25 mouse cellular contexts compared by ENCODE assay signal in the genomic region with DNA sequence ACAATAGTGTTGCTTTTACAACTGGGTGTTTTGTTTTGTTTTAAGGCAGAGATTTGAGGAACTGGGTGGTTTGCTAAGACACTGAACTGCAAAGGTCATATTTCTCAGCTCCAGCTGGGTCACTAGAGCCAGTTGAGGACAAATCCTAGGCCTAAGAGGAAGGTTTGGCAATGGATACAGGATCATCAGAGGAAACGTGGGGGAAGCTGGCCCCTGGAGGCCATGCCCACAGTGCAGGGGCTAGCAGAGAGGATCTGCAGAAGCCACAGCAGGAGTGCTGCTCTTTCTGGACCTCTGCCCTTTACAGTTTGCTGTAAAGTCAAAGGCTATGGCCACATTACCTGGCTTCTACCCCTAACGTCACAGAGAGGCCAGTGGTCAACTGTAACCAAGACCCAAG.
DNase-seq lines count a peak whose midpoint lies in the region; ATAC-seq lines count a peak whose summit lies in the region.
"Had no signal": no experiment of that assay in that cellular context is flagged by ENCODE, and none has a peak within 500 bp of the region (broad histone marks: within the 10 kb centered on the region; RNA-seq: fewer than 3 reads in every experiment).

No protein-coding gene starts in this region.

- peak; percentile 60; the same call in 1 of the 2 replicates for ATAC-seq in monocyte, adult 5-6 weeks (replicated peaks; ENCODE audit: insufficient number of reproducible peaks, low FRiP score, low TSS enrichment, poor library complexity, severe bottlenecking)
- ATAC-seq: activated CD4-positive, CD25-positive, alpha-beta regulatory T cell, adult 4 months; forebrain, embryonic 15.5 days; intestine, postnatal 0 days had no signal

- H3K36me3 ChIP-seq in embryonic facial prominence, embryonic 10.5 days (replicated peaks), result no peaks in the 10 kb centered on the region
- H3K36me3 ChIP-seq in midbrain, embryonic 10.5 days, result no peaks in the 10 kb centered on the region
- H3K36me3 ChIP-seq: embryonic facial prominence, embryonic 12.5 days; embryonic facial prominence, embryonic 15.5 days; forebrain, embryonic 12.5 days; forebrain, embryonic 15.5 days; heart, embryonic 10.5 days; hindbrain, embryonic 15.5 days had no signal

- H3K4me3 ChIP-seq in embryonic facial prominence, embryonic 10.5 days, result no peak overlapping the region
- H3K4me3 ChIP-seq in midbrain, embryonic 10.5 days, result no peak overlapping the region
- H3K4me3 ChIP-seq: embryonic facial prominence, embryonic 12.5 days; embryonic facial prominence, embryonic 15.5 days; forebrain, embryonic 12.5 days; forebrain, embryonic 15.5 days; heart, embryonic 10.5 days; heart, embryonic 13.5 days; hindbrain, embryonic 15.5 days had no signal

- no peaks in the 10 kb centered on the region for H3K9me3 ChIP-seq in embryonic facial prominence, embryonic 10.5 days
- H3K9me3 ChIP-seq in midbrain, embryonic 10.5 days (replicated peaks), result no peaks in the 10 kb centered on the region
- H3K9me3 ChIP-seq: embryonic facial prominence, embryonic 12.5 days; embryonic facial prominence, embryonic 15.5 days; forebrain, embryonic 12.5 days; forebrain, embryonic 15.5 days; heart, embryonic 10.5 days; heart, embryonic 13.5 days; hindbrain, embryonic 15.5 days had no signal

- peaks cover 5% of the 10 kb centered on the region for H3K4me1 ChIP-seq in embryonic facial prominence, embryonic 10.5 days
- no peaks in the 10 kb centered on the region for H3K4me1 ChIP-seq in midbrain, embryonic 10.5 days
- H3K4me1 ChIP-seq: embryonic facial prominence, embryonic 12.5 days; embryonic facial prominence, embryonic 15.5 days; forebrain, embryonic 12.5 days; forebrain, embryonic 15.5 days; hindbrain, embryonic 15.5 days had no signal

- DNase-seq in heart, adult 11 months, result peak; percentile 84
- DNase-seq in heart, adult 9 months (ENCODE audit: low spot score in 2 of 2), result no peak
- DNase-seq in embryonic facial prominence, embryonic 10.5 days (ENCODE audit: low spot score), result no peak
- DNase-seq in midbrain, embryonic 10.5 days (ENCODE audit: low spot score), result no peak
- DNase-seq in retina, postnatal 1 day, result no peak
- DNase-seq: adrenal gland, adult 8-10 months; adrenal gland, postnatal 25 days; cerebellum, adult 18-20 months; cerebellum, adult 9-10 months; cerebellum, postnatal 14 days; gastrocnemius, postnatal 10 days; gastrocnemius, postnatal 36 days; heart, adult 18-20 months; heart, postnatal 14 days; heart, postnatal 4 days had no signal

- no peaks in the 10 kb centered on the region for H3K27me3 ChIP-seq in embryonic facial prominence, embryonic 10.5 days (replicated peaks; ENCODE audit: low read depth, poor library complexity, severe bottlenecking)
- no peaks in the 10 kb centered on the region for H3K27me3 ChIP-seq in midbrain, embryonic 10.5 days (ENCODE audit: low read depth, poor library complexity, severe bottlenecking)
- H3K27me3 ChIP-seq: embryonic facial prominence, embryonic 12.5 days; embryonic facial prominence, embryonic 15.5 days; forebrain, embryonic 12.5 days; forebrain, embryonic 15.5 days; heart, embryonic 13.5 days; hindbrain, embryonic 15.5 days had no signal

- H3K27ac ChIP-seq in embryonic facial prominence, embryonic 10.5 days (replicated peaks), result peak overlapping the region; percentile 14; the same call in 1 of the 2 replicates
- H3K27ac ChIP-seq in midbrain, embryonic 10.5 days (replicated peaks), result no peak overlapping the region
- H3K27ac ChIP-seq: embryonic facial prominence, embryonic 12.5 days; embryonic facial prominence, embryonic 15.5 days; forebrain, embryonic 12.5 days; forebrain, embryonic 15.5 days; heart, embryonic 10.5 days; heart, embryonic 13.5 days; hindbrain, embryonic 15.5 days had no signal

- 34% methylated on average over 2 of the region's 2 CpGs for WGBS in embryonic facial prominence, embryonic 10.5 days
- 57% methylated on average over 2 of the region's 2 CpGs for WGBS in midbrain, embryonic 10.5 days
